Mouse (Mus musculus): ENCODE results near the gene Sept11.

- TF ChIP-seq MAFK (IDR thresholded peaks at IDR 0.05; ENCODE audit: insufficient read depth, low read depth, low read length), result no peak
- no peak for TF ChIP-seq ZC3H11A (IDR thresholded peaks at IDR 0.05; ENCODE audit: borderline replicate concordance, low read depth, low read length)
- no peak for TF ChIP-seq ZNF384 (IDR thresholded peaks at IDR 0.05; ENCODE audit: low read depth, low read length)
- no peak for TF ChIP-seq HCFC1 (IDR thresholded peaks at IDR 0.05; ENCODE audit: borderline replicate concordance, insufficient read depth, low read length)
These were observed 32.4 kb upstream of the Sept11 start for GRCm38 (mm10) chr5:93060865-93061264.

Measured in ES-E14 (cell line).